Mouse (Mus musculus) megakaryocyte, embryonic 14.5 days (primary cell): Measurements from ENCODE around the gene Ssh3. TPM values are rescaled to one million over a fixed set of nuclear protein-coding genes. Genes with fewer than 3 reads are reported as not detected.

ENCODE experiments used
- H3K27me3 ChIP-seq: replicated peaks from 2 replicates; pipeline ENCODE3; 2012; ENCODE audit warnings: inconsistent platforms
- H3K36me3 ChIP-seq: replicated peaks from 2 replicates; pipeline ENCODE3; 2012; ENCODE audit warnings: low read length, inconsistent platforms, mixed read lengths
- H3K4me1 ChIP-seq: 2 replicates; pipeline ENCODE4 v1.6.1; 2012; ENCODE audit warnings: inconsistent platforms
- H3K4me3 ChIP-seq: replicated peaks from 2 replicates; pipeline ENCODE3; 2012; ENCODE audit warnings: moderate library complexity, mild to moderate bottlenecking, inconsistent platforms
- H3K9me3 ChIP-seq: 2 replicates; pipeline ENCODE4 v1.6.1; 2012; ENCODE audit warnings: inconsistent platforms
- FLI1 ChIP-seq: IDR thresholded peaks from 2 replicates; pipeline ENCODE4 v1.6.1; 2012; ENCODE audit warnings: low read length, inconsistent platforms, mixed read lengths
- GATA1 ChIP-seq: IDR thresholded peaks from 3 replicates; pipeline ENCODE4 v1.6.1; 2012; ENCODE audit warnings: mixed read lengths, low read length, inconsistent platforms, borderline replicate concordance
- polyA plus RNA-seq: library from polyadenylated mRNA; stranded (reverse); fragments of >175 nt; gene quantifications from 2 replicates; pipeline ENCODE4 v1.2.3, GENCODE M21; 2012; ENCODE audit warnings: low replicate concordance; ENCODE audit not compliant: insufficient read depth

Gene Ssh3
- polyA plus RNA-seq, 1 experiment, result 28.6 TPM

- TF ChIP-seq FLI1, result no peak
- H3K4me1 ChIP-seq, result peaks cover 74% of the 10 kb centered on the region
- peaks cover 70% of the 10 kb centered on the region for H3K27me3 ChIP-seq
- H3K36me3 ChIP-seq, result no peaks in the 10 kb centered on the region
- H3K4me3 ChIP-seq, result no peak overlapping the region
- H3K9me3 ChIP-seq, result no peaks in the 10 kb centered on the region
Observed at GRCm38 (mm10) chr19:4220416-4220815, 48.6 kb downstream of the Ssh3 start.

- Histone ChIP-seq H3K27me3 (peaks cover 75% of the 10 kb centered on the region), H3K4me3 (no peak overlapping the region), H3K36me3 (no peaks in the 10 kb centered on the region), H3K4me1 (peaks cover 78% of the 10 kb centered on the region), H3K9me3 (no peaks in the 10 kb centered on the region)
- TF ChIP-seq GATA1 (no peak), FLI1 (no peak)
Observed at GRCm38 (mm10) chr19:4219943-4220342, 49.0 kb downstream of the Ssh3 start.

GRCm38 (mm10) chr19:4218784-4219183 is 50.2 kb downstream of the Ssh3 start:
- Histone ChIP-seq H3K27me3 (peaks cover 84% of the 10 kb centered on the region), H3K4me3 (no peak overlapping the region), H3K4me1 (peaks cover 82% of the 10 kb centered on the region), H3K9me3 (no peaks in the 10 kb centered on the region), H3K36me3 (no peaks in the 10 kb centered on the region)
- no peak for TF ChIP-seq GATA1
- no peak for TF ChIP-seq FLI1

- H3K27me3 ChIP-seq, result peaks cover 89% of the 10 kb centered on the region
- H3K4me3 ChIP-seq, result no peak overlapping the region
- H3K9me3 ChIP-seq, result no peaks in the 10 kb centered on the region
- H3K4me1 ChIP-seq, result peaks cover 82% of the 10 kb centered on the region
- TF ChIP-seq FLI1 (no peak), GATA1 (no peak)
- H3K36me3 ChIP-seq, result no peaks in the 10 kb centered on the region
Observed at GRCm38 (mm10) chr19:4218293-4218692, 50.7 kb downstream of the Ssh3 start.

GRCm38 (mm10) chr19:4217855-4218254 is 51.1 kb downstream of the Ssh3 start:
- H3K9me3 ChIP-seq, result no peaks in the 10 kb centered on the region
- H3K4me3 ChIP-seq, result no peak overlapping the region
- no peaks in the 10 kb centered on the region for H3K36me3 ChIP-seq
- no peak for TF ChIP-seq FLI1
- TF ChIP-seq GATA1, result no peak
- peaks cover 82% of the 10 kb centered on the region for H3K4me1 ChIP-seq
- peaks cover 93% of the 10 kb centered on the region for H3K27me3 ChIP-seq

- Histone ChIP-seq H3K4me1 (peaks cover 79% of the 10 kb centered on the region), H3K9me3 (no peaks in the 10 kb centered on the region), H3K4me3 (no peak overlapping the region), H3K36me3 (no peaks in the 10 kb centered on the region), H3K27me3 (peaks cover 98% of the 10 kb centered on the region)
- TF ChIP-seq GATA1, result no peak
- TF ChIP-seq FLI1, result no peak
Observed at GRCm38 (mm10) chr19:4217140-4217539, 51.8 kb downstream of the Ssh3 start.

- Histone ChIP-seq H3K36me3 (no peaks in the 10 kb centered on the region), H3K4me3 (peak overlapping the region; percentile 43), H3K27me3 (peaks cover 98% of the 10 kb centered on the region), H3K9me3 (no peaks in the 10 kb centered on the region), H3K4me1 (peaks cover 73% of the 10 kb centered on the region)
- TF ChIP-seq FLI1 (no peak), GATA1 (no peak)
Observed at GRCm38 (mm10) chr19:4216041-4216685, 52.8 kb downstream of the Ssh3 start.

- Histone ChIP-seq H3K27me3 (peaks cover 97% of the 10 kb centered on the region), H3K36me3 (no peaks in the 10 kb centered on the region), H3K9me3 (no peaks in the 10 kb centered on the region), H3K4me1 (peaks cover 66% of the 10 kb centered on the region), H3K4me3 (peak overlapping the region; percentile 80)
- TF ChIP-seq FLI1, result no peak
- no peak for TF ChIP-seq GATA1
Observed at GRCm38 (mm10) chr19:4215451-4215840, 53.5 kb downstream of the Ssh3 start.

GRCm38 (mm10) chr19:4214771-4215450 is 54.1 kb downstream of the Ssh3 start:
- Histone ChIP-seq H3K9me3 (no peaks in the 10 kb centered on the region), H3K27me3 (peaks cover 97% of the 10 kb centered on the region), H3K36me3 (no peaks in the 10 kb centered on the region), H3K4me1 (peaks cover 60% of the 10 kb centered on the region), H3K4me3 (peak overlapping the region; percentile 89)
- TF ChIP-seq FLI1 (no peak), GATA1 (no peak)

GRCm38 (mm10) chr19:4214071-4214770 is 54.8 kb downstream of the Ssh3 start, which contains the start of the genes Clcf1 and AC109138.7:
Clcf1 (plus strand) TSS chr19:4214238.
AC109138.7 (plus strand) TSS chr19:4214357.
- H3K9me3 ChIP-seq, result no peaks in the 10 kb centered on the region
- TF ChIP-seq FLI1 (no peak), GATA1 (no peak)
- H3K27me3 ChIP-seq, result peaks cover 94% of the 10 kb centered on the region
- no peaks in the 10 kb centered on the region for H3K36me3 ChIP-seq
- H3K4me1 ChIP-seq, result peaks cover 56% of the 10 kb centered on the region
- H3K4me3 ChIP-seq, result peak within 1 kb of the TSS; percentile 89
